8 mouse cellular contexts compared by ENCODE assay signal in the genomic region with DNA sequence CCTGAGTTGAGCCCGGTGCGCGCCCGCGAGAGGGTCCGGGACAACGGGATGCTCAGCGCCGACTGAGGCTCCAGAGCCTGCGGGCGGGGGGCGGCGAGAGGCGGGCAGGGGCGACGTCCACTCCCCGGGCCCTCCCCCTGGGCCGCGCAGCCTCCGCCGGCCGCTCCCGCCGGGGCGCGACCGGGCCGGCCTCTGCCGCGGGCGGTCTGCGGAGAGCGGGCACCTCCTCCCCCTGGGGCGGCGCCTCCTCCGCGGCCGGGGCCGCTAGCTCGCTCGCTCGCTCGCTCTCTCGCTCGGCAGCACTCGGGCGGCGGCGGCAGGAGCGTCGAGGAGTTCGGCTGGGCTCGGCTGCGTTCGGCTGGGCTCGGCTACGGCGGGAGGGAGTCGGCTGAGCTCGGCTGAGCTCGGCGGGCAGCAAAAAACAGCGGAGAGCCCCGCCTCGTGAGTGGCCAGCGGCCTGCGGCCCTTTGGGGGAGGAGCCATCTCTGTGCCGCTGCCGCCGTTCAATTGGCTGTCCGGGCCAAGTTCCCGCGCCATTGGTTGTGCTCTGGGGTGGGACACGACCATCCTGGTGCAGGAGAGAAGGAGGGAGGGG. TPM values are rescaled to one million over a fixed set of nuclear protein-coding genes. Genes with fewer than 3 reads are reported as not detected.
DNase-seq lines count a peak whose midpoint lies in the region; ATAC-seq and TF ChIP-seq lines count a peak whose summit lies in the region.

Gene Enho, minus strand, starts transcription at position 412 of the 595 bp plus-strand sequence.

- peak within 1 kb of the TSS; percentile 61 for H3K4me2 ChIP-seq in forebrain, embryonic 15.5 days (replicated peaks)
- peak within 1 kb of the TSS; percentile 84 for H3K4me2 ChIP-seq in liver, postnatal 0 days (ENCODE audit: low read depth, low read length)
- peak within 1 kb of the TSS; percentile 41 for H3K4me2 ChIP-seq in neural tube, embryonic 14.5 days (ENCODE audit: low read depth, low read length)

- H3K27me3 ChIP-seq in forebrain, embryonic 15.5 days = no peaks in the 10 kb centered on the region
- 0 out of 2 replicates have a peak, but pooled peaks cover 5% of the 10 kb centered on the region for H3K27me3 ChIP-seq in liver, postnatal 0 days (ENCODE audit: insufficient read depth, low read length)
- no peaks in the 10 kb centered on the region for H3K27me3 ChIP-seq in neural tube, embryonic 14.5 days (ENCODE audit: control insufficient read depth, insufficient read depth, low read length)
- H3K27me3 ChIP-seq in testis, adult 2 months (ENCODE audit: control insufficient read depth, insufficient read depth, low read length) = no peaks in the 10 kb centered on the region

- TF ChIP-seq POLR2A in testis, adult 2 months (IDR thresholded peaks at IDR 0.05; ENCODE audit: control insufficient read depth, low read depth, low read length) = no peak

- no peaks in the 10 kb centered on the region for H3K9me3 ChIP-seq in ES-E14 (ENCODE audit: control insufficient read depth, insufficient read depth, low read depth, low read length)
- no peaks in the 10 kb centered on the region for H3K9me3 ChIP-seq in forebrain, embryonic 15.5 days
- no peaks in the 10 kb centered on the region for H3K9me3 ChIP-seq in liver, postnatal 0 days (ENCODE audit: low read length)
- no peaks in the 10 kb centered on the region for H3K9me3 ChIP-seq in neural tube, embryonic 14.5 days (ENCODE audit: control insufficient read depth, low read length)

- DNase-seq in ES-E14 (ENCODE audit: low read depth, low spot score) = peak; percentile 56
- peak; percentile 98 for DNase-seq in cerebellum, adult 11-12 months
- peak; percentile 97 to 98 for DNase-seq in heart, postnatal 14 days
- DNase-seq in layer of hippocampus, adult 11-12 months (ENCODE audit: low spot score) = peak; percentile 93
- DNase-seq in liver, postnatal 0 days = peak; percentile 94

- intact Hi-C loops in heart, postnatal 14 days (cut with DNase I) = no loop called here

- no peak within 1 kb of the TSS for H3K27ac ChIP-seq in ES-E14 (ENCODE audit: insufficient read depth, low read depth, low read length, poor library complexity, severe bottlenecking)
- H3K27ac ChIP-seq in forebrain, embryonic 15.5 days (replicated peaks) = peak within 1 kb of the TSS; percentile 91
- H3K27ac ChIP-seq in liver, postnatal 0 days (ENCODE audit: low read depth) = peak within 1 kb of the TSS; percentile 72
- H3K27ac ChIP-seq in neural tube, embryonic 14.5 days (ENCODE audit: low read depth, low read length) = peak within 1 kb of the TSS; percentile 87
- no peak within 1 kb of the TSS for H3K27ac ChIP-seq in testis, adult 2 months (ENCODE audit: control insufficient read depth, insufficient read depth, low read depth, low read length)

- peaks cover 2% of the 10 kb centered on the region in 2 experiments; a peak in 2 of 4 replicates for H3K4me1 ChIP-seq in ES-E14 (ENCODE audit: control insufficient read depth in 2 of 2, insufficient read depth in 2 of 2, low read length in 2 of 2, poor library complexity in 1 of 2)
- peaks cover 36% of the 10 kb centered on the region for H3K4me1 ChIP-seq in forebrain, embryonic 15.5 days
- peaks cover 3% of the 10 kb centered on the region; the same call in 1 of the 2 replicates for H3K4me1 ChIP-seq in liver, postnatal 0 days (ENCODE audit: insufficient read depth)
- H3K4me1 ChIP-seq in neural tube, embryonic 14.5 days (ENCODE audit: control insufficient read depth, insufficient read depth, low read length) = peaks cover 39% of the 10 kb centered on the region
- H3K4me1 ChIP-seq in testis, adult 2 months (ENCODE audit: control insufficient read depth, insufficient read depth, low read length) = peaks cover 14% of the 10 kb centered on the region

- H3K9ac ChIP-seq in ES-E14 (ENCODE audit: insufficient read depth, low read depth, low read length, poor library complexity, severe bottlenecking) = peak within 1 kb of the TSS; percentile 73
- peak within 1 kb of the TSS; percentile 96 for H3K9ac ChIP-seq in forebrain, embryonic 15.5 days (replicated peaks)
- peak within 1 kb of the TSS; percentile 73 for H3K9ac ChIP-seq in liver, postnatal 0 days (replicated peaks)
- peak within 1 kb of the TSS; percentile 93 for H3K9ac ChIP-seq in neural tube, embryonic 14.5 days (replicated peaks; ENCODE audit: low read depth, low read length)

- peak; percentile 91 for ATAC-seq in forebrain, embryonic 15.5 days (replicated peaks)
- ATAC-seq in liver, postnatal 0 days = peak; percentile 89
- peak; percentile 93 for ATAC-seq in neural tube, embryonic 14.5 days (ENCODE audit: low read depth)

- no peak for TF ChIP-seq EP300 in liver, postnatal 0 days (IDR thresholded peaks at IDR 0.05; ENCODE audit: low read depth)

- H3K4me3 ChIP-seq in ES-E14 (ENCODE audit: insufficient read depth in 1 of 2, low read depth in 1 of 2, low read length in 2 of 2, poor library complexity in 1 of 2, severe bottlenecking in 1 of 2) = peak within 1 kb of the TSS; percentile 73 to 77
- H3K4me3 ChIP-seq in forebrain, embryonic 15.5 days = peak within 1 kb of the TSS; percentile 84
- H3K4me3 ChIP-seq in liver, postnatal 0 days (ENCODE audit: low read depth, low read length) = peak within 1 kb of the TSS; percentile 54
- H3K4me3 ChIP-seq in neural tube, embryonic 14.5 days (ENCODE audit: low read depth, low read length) = peak within 1 kb of the TSS; percentile 71
- peak within 1 kb of the TSS; percentile 76 for H3K4me3 ChIP-seq in testis, adult 2 months (ENCODE audit: control insufficient read depth, low read depth, low read length)

- TF ChIP-seq CTCF in liver, postnatal 0 days (IDR thresholded peaks at IDR 0.05; ENCODE audit: low read depth) = no peak
- no peak for TF ChIP-seq CTCF in testis, adult 2 months (IDR thresholded peaks at IDR 0.05; ENCODE audit: control insufficient read depth, insufficient read depth, insufficient replicate concordance, low read depth, low read length)

- under 1% methylated on average over 64 of the region's 74 CpGs for WGBS in forebrain, embryonic 15.5 days
- under 1% methylated on average over 65 of the region's 74 CpGs for WGBS in liver, postnatal 0 days (ENCODE audit: insufficient replicate concordance)
- under 1% methylated on average over 61 of the region's 74 CpGs for WGBS in neural tube, embryonic 14.5 days

- in situ Hi-C loops in ES-E14 (cut with MboI; ENCODE audit: low sequenced_read_pairs in 2 of 2, unreplicated experiment in 2 of 2) = no loop called here

- no peaks in the 10 kb centered on the region for H3K36me3 ChIP-seq in ES-E14 (ENCODE audit: control insufficient read depth, insufficient read depth, low read length, poor library complexity, severe bottlenecking)
- no peaks in the 10 kb centered on the region for H3K36me3 ChIP-seq in forebrain, embryonic 15.5 days
- H3K36me3 ChIP-seq in liver, postnatal 0 days (replicated peaks; ENCODE audit: insufficient read depth, low read length) = no peaks in the 10 kb centered on the region
- H3K36me3 ChIP-seq in neural tube, embryonic 14.5 days (ENCODE audit: control insufficient read depth, insufficient read depth, low read length) = no peaks in the 10 kb centered on the region
- H3K36me3 ChIP-seq in testis, adult 2 months (ENCODE audit: control insufficient read depth, insufficient read depth, low read length) = no peaks in the 10 kb centered on the region

TF ChIP-seq in ES-E14, 5 proteins besides CTCF, POLR2A, EP300 and RAD21:
- TF ChIP-seq ZC3H11A (IDR thresholded peaks at IDR 0.05; ENCODE audit: borderline replicate concordance, low read depth, low read length) (peak; percentile 78), ZNF384 (IDR thresholded peaks at IDR 0.05; ENCODE audit: low read depth, low read length) (no peak), CHD2 (IDR thresholded peaks at IDR 0.05; ENCODE audit: low read depth, low read length) (no peak), HCFC1 (IDR thresholded peaks at IDR 0.05; ENCODE audit: borderline replicate concordance, insufficient read depth, low read length) (no peak)

RNA-seq across cellular contexts. Expression of gene Enho, which starts in this region (rescaled TPM):
- total RNA-seq in ES-E14 (2012; rRNA removed) = 4.7 and 5.8 TPM in 2 replicates
- 58.3 and 66.4 TPM in 2 replicates for polyA plus RNA-seq in forebrain, embryonic 15.5 days (2015; fragmentation: Nextera tagmentation; extraction: Ambion mirVana)
- total RNA-seq in heart, postnatal 14 days (2021) = 1 to 10 TPM; 4.3 to 4.6 TPM
- 25.2 and 26.4 TPM in 2 replicates for polyA plus RNA-seq in liver, postnatal 0 days (2015; fragmentation: Nextera tagmentation; extraction: Ambion mirVana)
- 109 and 134 TPM in 2 replicates for polyA plus RNA-seq in neural tube, embryonic 14.5 days (2014; fragmentation: Nextera tagmentation; extraction: Ambion mirVana)
- 3.7 and 4.2 TPM in 2 replicates for polyA plus RNA-seq in testis, adult 2 months (2012; rRNA removed)

Comparison
In these comparisons a context has a peak if more than half of its experiments do, and no peak if none do; other contexts are left out.
1. H3K27ac ChIP-seq: peak in forebrain, embryonic 15.5 days (single experiment), liver, postnatal 0 days (single experiment) and neural tube, embryonic 14.5 days (single experiment); none in ES-E14 (single experiment) and testis, adult 2 months (single experiment).
2. Peak in every context shown above with its lines, with median percentiles within 50 percentile points of each other: DNase-seq, H3K4me3 ChIP-seq, H3K9ac ChIP-seq, ATAC-seq and H3K4me2 ChIP-seq.